Comparison of ENCODE assay signal across 50 mouse cellular contexts in the genomic region with DNA sequence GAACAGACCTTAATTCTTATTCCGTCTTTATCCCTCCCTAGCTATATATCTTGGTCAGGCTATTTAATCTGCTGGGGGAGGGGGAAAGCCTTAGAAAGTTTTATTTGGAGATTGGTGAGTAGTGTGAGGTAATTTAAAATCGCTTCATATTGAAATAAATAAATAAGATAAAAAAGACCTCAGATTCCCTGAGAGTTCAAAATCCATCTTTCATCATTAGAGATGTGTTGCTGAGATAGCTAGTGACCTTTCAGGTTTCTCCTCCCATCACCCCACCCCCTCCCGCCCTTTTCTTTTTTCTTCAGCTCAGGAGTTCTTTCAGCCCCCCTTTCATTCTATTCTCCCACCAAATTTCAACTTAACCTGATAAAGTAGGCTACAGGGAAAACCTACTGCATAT. TPM values are rescaled to one million over a fixed set of nuclear protein-coding genes. Genes with fewer than 3 reads are reported as not detected.
"Had no signal": no experiment of that assay in that cellular context is flagged by ENCODE, and none has a peak within 500 bp of the region (broad histone marks: within the 10 kb centered on the region; RNA-seq: fewer than 3 reads in every experiment).

No protein-coding gene starts in this region.

- ATAC-seq: hindbrain, embryonic 16.5 days; hindbrain, postnatal 0 days; inflammation-experienced regulatory T-cells, adult 6 months; intestine, embryonic 15.5 days; intestine, embryonic 16.5 days; intestine, postnatal 0 days had no signal

- H3K4me2 ChIP-seq: heart, embryonic 11.5 days; heart, embryonic 12.5 days; heart, embryonic 13.5 days; heart, embryonic 15.5 days; hindbrain, embryonic 12.5 days; hindbrain, embryonic 13.5 days; hindbrain, embryonic 14.5 days; hindbrain, embryonic 15.5 days; intestine, embryonic 15.5 days; kidney, embryonic 15.5 days had no signal

- H3K27me3 ChIP-seq: heart, embryonic 12.5 days; heart, embryonic 13.5 days; heart, embryonic 15.5 days; hindbrain, embryonic 12.5 days; hindbrain, embryonic 13.5 days; hindbrain, embryonic 15.5 days; intestine, embryonic 15.5 days; kidney, embryonic 15.5 days had no signal

- H3K27ac ChIP-seq: heart, embryonic 10.5 days; heart, embryonic 13.5 days; heart, embryonic 15.5 days; hindbrain, embryonic 10.5 days; hindbrain, embryonic 12.5 days; hindbrain, embryonic 13.5 days; hindbrain, embryonic 14.5 days; hindbrain, embryonic 15.5 days; hindbrain, postnatal 0 days; intestine, embryonic 15.5 days; kidney, embryonic 15.5 days; kidney, postnatal 0 days; layer of hippocampus, adult 2 months had no signal

- H3K4me3 ChIP-seq: heart, embryonic 10.5 days; heart, embryonic 12.5 days; heart, embryonic 13.5 days; heart, embryonic 15.5 days; hindbrain, embryonic 10.5 days; hindbrain, embryonic 12.5 days; hindbrain, embryonic 13.5 days; hindbrain, embryonic 15.5 days; intestine, embryonic 15.5 days; kidney, embryonic 15.5 days; layer of hippocampus, adult 2 months had no signal

- DNase-seq: heart, postnatal 10 days; heart, postnatal 14 days; heart, postnatal 36 days; heart, postnatal 4 days; kidney, adult 11 months; kidney, adult 18-20 months; kidney, adult 2 months; kidney, adult 8-10 months; kidney, adult 9 months; kidney, postnatal 10 days; kidney, postnatal 14 days; kidney, postnatal 25 days; kidney, postnatal 36 days; kidney, postnatal 4 days; layer of hippocampus, adult 9-11 months; layer of hippocampus, postnatal 36 days had no signal

- H3K9me3 ChIP-seq: heart, embryonic 10.5 days; heart, embryonic 12.5 days; heart, embryonic 13.5 days; heart, embryonic 15.5 days; hindbrain, embryonic 10.5 days; hindbrain, embryonic 12.5 days; hindbrain, embryonic 13.5 days; hindbrain, embryonic 15.5 days; intestine, embryonic 15.5 days; kidney, embryonic 15.5 days had no signal

- H3K9ac ChIP-seq: heart, embryonic 12.5 days; heart, embryonic 13.5 days; heart, embryonic 15.5 days; hindbrain, embryonic 12.5 days; hindbrain, embryonic 13.5 days; hindbrain, embryonic 14.5 days; hindbrain, embryonic 15.5 days; intestine, embryonic 15.5 days; kidney, embryonic 15.5 days had no signal

- H3K36me3 ChIP-seq: heart, embryonic 10.5 days; heart, embryonic 12.5 days; heart, embryonic 13.5 days; heart, embryonic 15.5 days; hindbrain, embryonic 10.5 days; hindbrain, embryonic 12.5 days; hindbrain, embryonic 13.5 days; hindbrain, embryonic 15.5 days; intestine, embryonic 15.5 days; kidney, embryonic 15.5 days had no signal

- H3K4me1 ChIP-seq: heart, embryonic 15.5 days; hindbrain, embryonic 12.5 days; intestine, embryonic 15.5 days; kidney, embryonic 15.5 days had no signal

RNA-seq across cellular contexts. Expression of a gene that starts 20.1 kb away (rescaled TPM):
- total RNA-seq: heart, postnatal 10 days; heart, postnatal 14 days; heart, postnatal 25 days; heart, postnatal 36 days; heart, postnatal 4 days; hematopoietic stem cell, adult 5-6 weeks; hindbrain, postnatal 0 days; layer of hippocampus, adult 18-20 months; layer of hippocampus, adult 2 months; layer of hippocampus, adult 8-10 months; layer of hippocampus, postnatal 10 days; layer of hippocampus, postnatal 14 days; layer of hippocampus, postnatal 25 days; layer of hippocampus, postnatal 36 days had no signal
- polyA plus RNA-seq: heart, embryonic 10.5 days; heart, embryonic 11.5 days; heart, embryonic 12.5 days; heart, embryonic 13.5 days; heart, embryonic 14.5 days; heart, embryonic 15.5 days; heart, embryonic 16.5 days; heart, postnatal 0 days; hindbrain, embryonic 10.5 days; hindbrain, embryonic 11.5 days; hindbrain, embryonic 12.5 days; hindbrain, embryonic 13.5 days; hindbrain, embryonic 14.5 days; hindbrain, embryonic 15.5 days; hindbrain, embryonic 16.5 days; hindbrain, postnatal 0 days; inflammation-experienced regulatory T-cells, adult 6 months; intestine, embryonic 14.5 days; intestine, embryonic 15.5 days; intestine, embryonic 16.5 days; intestine, postnatal 0 days; kidney, adult 2 months; kidney, embryonic 14.5 days; kidney, embryonic 15.5 days; kidney, embryonic 16.5 days; kidney, postnatal 0 days; large intestine, adult 2 months had no signal
